Mouse (Mus musculus) embryo, embryonic 11 days (tissue): ENCODE data around the gene Ier5.

Experiments
- DNase-seq: peaks from one replicate; pipeline ENCODE4 v3.0.0-alpha.2; 2015

Gene Ier5

GRCm38 (mm10) chr1:155052131-155052760, 47.2 kb downstream of the Ier5 start:
- no peak for DNase-seq

- peak; percentile 32 for DNase-seq
Measured at GRCm38 (mm10) chr1:155051701-155052127, 47.7 kb downstream of the Ier5 start.

GRCm38 (mm10) chr1:155050897-155051592, 48.4 kb downstream of the Ier5 start:
- no peak for DNase-seq

- peak; percentile 76 for DNase-seq
Measured at GRCm38 (mm10) chr1:155050174-155050573, 49.3 kb downstream of the Ier5 start.

GRCm38 (mm10) chr1:155048947-155049346, 50.5 kb downstream of the Ier5 start:
- DNase-seq, result peak; percentile 94
